Mouse (Mus musculus): Measurements from ENCODE around the gene Crmp1. TPM values are rescaled to one million over a fixed set of nuclear protein-coding genes. Genes with fewer than 3 reads are reported as not detected.

Gene Crmp1
- polyA plus RNA-seq, 1 experiment from 2014 or later, result 352 TPM

- Histone ChIP-seq H3K36me3 (replicated peaks) (no peaks in the 10 kb centered on the region), H3K4me1 (peaks cover 63% of the 10 kb centered on the region), H3K4me3 (replicated peaks) (peak overlapping the region; percentile 76), H3K9me3 (no peaks in the 10 kb centered on the region), H3K9ac (peak overlapping the region; percentile 68), H3K4me2 (peak overlapping the region; percentile 72), H3K27ac (no peak overlapping the region), H3K27me3 (peaks cover 71% of the 10 kb centered on the region)
- WGBS, result 10% methylated on average over 44 of the region's 44 CpGs
- ATAC-seq (ENCODE audit: low FRiP score), result no peak
Observed at GRCm38 (mm10) chr5:37242360-37243168, 824 bp downstream of the Crmp1 start.

DNA sequence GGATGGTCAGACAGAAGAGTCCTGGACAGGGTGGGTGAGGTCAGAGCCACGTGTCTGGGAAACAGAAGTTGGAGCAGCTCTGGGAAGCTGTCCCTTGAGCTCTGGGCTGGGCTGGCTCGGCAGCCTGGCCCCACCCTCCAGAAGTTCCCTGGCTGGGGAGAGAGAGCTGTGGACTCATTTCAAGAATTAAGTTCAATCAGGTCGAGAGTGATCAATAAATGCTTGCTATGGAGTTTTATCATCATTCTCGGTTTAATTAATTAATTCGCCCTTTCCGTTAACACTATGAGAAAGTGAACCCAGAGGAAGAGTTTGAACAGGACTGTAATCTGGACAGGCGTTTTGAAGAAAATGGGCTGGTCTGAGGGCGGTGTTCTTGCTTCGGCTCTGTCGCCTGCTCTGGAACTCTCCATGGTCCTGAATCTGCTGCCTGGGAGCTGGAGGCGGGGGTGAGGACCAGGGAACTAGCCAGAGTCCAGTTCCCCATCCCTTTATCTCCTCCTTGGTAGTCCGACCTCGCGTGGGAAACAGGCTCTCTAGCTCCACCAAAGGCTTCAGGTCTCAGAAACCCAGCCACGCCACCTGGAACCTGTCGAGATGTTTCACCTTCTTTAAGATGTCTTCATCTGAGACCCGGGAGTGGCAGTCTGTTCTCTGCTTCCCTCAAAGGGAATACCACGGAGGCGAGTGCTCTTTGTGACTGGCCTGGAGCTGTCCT, 1.6 kb downstream of the Crmp1 start:
- WGBS, result 1% methylated on average over 19 of the region's 19 CpGs
- H3K9me3 ChIP-seq, result no peaks in the 10 kb centered on the region
- peaks cover 67% of the 10 kb centered on the region for H3K27me3 ChIP-seq
- peaks cover 71% of the 10 kb centered on the region for H3K4me1 ChIP-seq
- peak overlapping the region; percentile 72 for H3K4me2 ChIP-seq
- peak overlapping the region; percentile 98 for H3K27ac ChIP-seq
- peak overlapping the region; percentile 76 for H3K4me3 ChIP-seq (replicated peaks)
- H3K9ac ChIP-seq, result peak overlapping the region; percentile 89
- ATAC-seq (ENCODE audit: low FRiP score), result no peak
- H3K36me3 ChIP-seq (replicated peaks), result no peaks in the 10 kb centered on the region

DNA sequence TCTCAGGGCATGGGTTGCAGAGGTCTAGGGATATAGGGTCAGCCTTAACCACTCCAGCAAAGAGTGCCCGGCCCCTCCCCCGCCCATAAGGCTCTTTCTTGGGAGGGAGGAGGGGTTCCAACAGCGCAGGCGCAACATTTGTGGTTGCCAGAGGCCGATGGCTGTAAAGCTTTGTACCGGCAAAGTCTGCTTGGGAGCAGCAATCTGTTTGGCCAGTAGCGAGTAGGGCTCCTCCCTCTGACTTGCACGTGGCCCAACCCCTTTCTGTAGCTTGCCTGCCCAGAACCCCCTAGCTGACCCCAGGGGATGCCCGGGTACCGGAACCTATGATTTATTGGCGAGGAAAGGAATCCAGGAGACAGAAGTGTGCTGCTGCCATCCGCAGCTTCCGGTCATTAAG, 2.4 kb downstream of the Crmp1 start:
- peaks cover 79% of the 10 kb centered on the region for H3K4me1 ChIP-seq

GRCm38 (mm10) chr5:37244666-37245242, 3.0 kb downstream of the Crmp1 start:
- peak overlapping the region; percentile 72 for H3K4me2 ChIP-seq
- no peak for ATAC-seq (ENCODE audit: low FRiP score)
- H3K9me3 ChIP-seq, result no peaks in the 10 kb centered on the region
- H3K4me1 ChIP-seq, result peaks cover 85% of the 10 kb centered on the region
- WGBS, result 49% methylated on average over 9 of the region's 9 CpGs
- peak overlapping the region; percentile 89 for H3K9ac ChIP-seq
- H3K4me3 ChIP-seq (replicated peaks), result peak overlapping the region; percentile 76
- H3K36me3 ChIP-seq (replicated peaks), result no peaks in the 10 kb centered on the region
- H3K27ac ChIP-seq, result peak overlapping the region; percentile 98
- H3K27me3 ChIP-seq, result peaks cover 56% of the 10 kb centered on the region

More for the DNA sequence above, 2.4 kb downstream of the Crmp1 start:
- H3K27ac ChIP-seq, result peak overlapping the region; percentile 98
- ATAC-seq (ENCODE audit: low FRiP score), result peak; percentile 24
- H3K9ac ChIP-seq, result peak overlapping the region; percentile 89
- 1% methylated on average over 13 of the region's 13 CpGs for WGBS
- H3K36me3 ChIP-seq (replicated peaks), result no peaks in the 10 kb centered on the region
- peak overlapping the region; percentile 72 for H3K4me2 ChIP-seq
- H3K27me3 ChIP-seq, result peaks cover 61% of the 10 kb centered on the region
- peak overlapping the region; percentile 76 for H3K4me3 ChIP-seq (replicated peaks)
- no peaks in the 10 kb centered on the region for H3K9me3 ChIP-seq

DNA sequence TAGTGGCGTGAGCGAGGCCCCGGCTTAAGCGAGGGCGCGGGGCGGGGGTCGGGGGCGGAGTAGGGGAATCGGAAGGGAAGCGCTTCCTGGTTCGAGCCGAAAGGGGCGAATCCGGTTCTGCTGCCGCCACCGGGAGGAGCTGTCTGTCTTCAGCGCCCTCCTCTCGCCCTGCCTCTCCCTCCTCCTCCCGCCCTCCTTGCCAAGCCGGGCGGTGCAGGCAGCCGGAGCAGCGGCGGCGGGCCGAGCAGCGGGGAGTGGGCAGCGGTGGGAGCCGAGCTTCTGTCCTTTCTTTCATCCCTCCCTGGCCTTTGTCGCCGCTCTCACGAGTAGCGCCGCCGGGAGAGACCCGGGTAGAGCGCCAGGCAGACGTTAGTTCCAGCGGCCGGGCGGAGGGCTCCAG, 3.9 kb downstream of the Crmp1 start:
- no peaks in the 10 kb centered on the region for H3K9me3 ChIP-seq
- peak overlapping the region; percentile 98 for H3K27ac ChIP-seq
- H3K4me2 ChIP-seq, result peak overlapping the region; percentile 72
- H3K27me3 ChIP-seq, result peaks cover 47% of the 10 kb centered on the region
- peak overlapping the region; percentile 89 for H3K9ac ChIP-seq
- peak overlapping the region; percentile 76 for H3K4me3 ChIP-seq (replicated peaks)
- peak; percentile 67 for ATAC-seq (ENCODE audit: low FRiP score)
- peaks cover 86% of the 10 kb centered on the region for H3K4me1 ChIP-seq
- WGBS, result 0% methylated on average over 30 of the region's 42 CpGs
- H3K36me3 ChIP-seq (replicated peaks), result no peaks in the 10 kb centered on the region

DNA sequence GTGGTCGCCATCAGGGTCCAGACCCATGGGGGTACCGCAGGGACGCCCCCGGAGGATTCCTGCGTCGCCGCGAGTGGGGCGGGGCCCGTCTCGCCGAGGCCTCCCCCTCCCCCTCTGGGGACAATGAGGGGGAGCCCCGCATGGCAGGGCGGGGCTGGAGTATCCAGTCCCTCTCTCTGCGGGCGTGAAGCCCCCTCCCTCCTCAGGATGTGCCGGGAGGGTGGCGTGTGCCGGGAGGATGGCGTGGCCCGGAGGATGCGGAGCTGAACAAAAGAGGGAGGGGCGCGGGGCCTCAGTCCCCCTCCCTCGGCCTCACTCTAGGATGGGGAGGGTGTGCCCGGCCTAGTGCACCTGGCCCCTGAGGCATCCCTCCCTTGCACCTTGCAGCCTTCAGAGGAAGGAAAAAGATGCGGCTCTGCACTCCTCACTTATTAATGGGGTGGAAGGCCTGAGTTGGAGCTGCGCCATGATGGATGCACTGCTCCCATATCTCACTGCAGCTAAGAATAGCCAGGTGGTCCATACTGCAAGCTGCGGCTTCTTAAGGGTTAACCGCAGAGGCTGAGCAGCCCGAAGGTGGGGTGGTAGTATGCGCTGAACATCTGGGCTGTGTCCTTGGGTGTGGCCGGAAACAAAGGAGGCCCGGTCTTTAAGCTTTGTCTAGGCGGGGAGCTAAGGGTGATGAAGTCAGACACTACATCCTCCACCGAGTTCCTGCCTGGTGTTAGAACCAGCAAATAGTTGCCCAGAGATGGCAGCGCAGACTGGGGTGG, 4.6 kb downstream of the Crmp1 start:
- no peaks in the 10 kb centered on the region for H3K9me3 ChIP-seq
- ATAC-seq (ENCODE audit: low FRiP score), result peak; percentile 71
- H3K27ac ChIP-seq, result peak overlapping the region; percentile 98
- H3K9ac ChIP-seq, result peak overlapping the region; percentile 89
- H3K4me3 ChIP-seq (replicated peaks), result peak overlapping the region; percentile 76
- H3K4me1 ChIP-seq, result peaks cover 86% of the 10 kb centered on the region
- peak overlapping the region; percentile 72 for H3K4me2 ChIP-seq
- under 1% methylated on average over 35 of the region's 37 CpGs for WGBS
- H3K36me3 ChIP-seq (replicated peaks), result no peaks in the 10 kb centered on the region
- H3K27me3 ChIP-seq, result peaks cover 40% of the 10 kb centered on the region

- no peaks in the 10 kb centered on the region for H3K9me3 ChIP-seq
- peak overlapping the region; percentile 89 for H3K9ac ChIP-seq
- H3K27me3 ChIP-seq, result peaks cover 28% of the 10 kb centered on the region
- peaks cover 8% of the 10 kb centered on the region; the same call in 1 of the 2 replicates for H3K36me3 ChIP-seq (replicated peaks)
- peak overlapping the region; percentile 72 for H3K4me2 ChIP-seq
- WGBS, result 65% methylated on average over 4 of the region's 4 CpGs
- no peak for ATAC-seq (ENCODE audit: low FRiP score)
- peaks cover 86% of the 10 kb centered on the region for H3K4me1 ChIP-seq
- peak overlapping the region; percentile 76 for H3K4me3 ChIP-seq (replicated peaks)
- H3K27ac ChIP-seq, result peak overlapping the region; percentile 98
Observed at GRCm38 (mm10) chr5:37247456-37247855, 5.7 kb downstream of the Crmp1 start.

DNA sequence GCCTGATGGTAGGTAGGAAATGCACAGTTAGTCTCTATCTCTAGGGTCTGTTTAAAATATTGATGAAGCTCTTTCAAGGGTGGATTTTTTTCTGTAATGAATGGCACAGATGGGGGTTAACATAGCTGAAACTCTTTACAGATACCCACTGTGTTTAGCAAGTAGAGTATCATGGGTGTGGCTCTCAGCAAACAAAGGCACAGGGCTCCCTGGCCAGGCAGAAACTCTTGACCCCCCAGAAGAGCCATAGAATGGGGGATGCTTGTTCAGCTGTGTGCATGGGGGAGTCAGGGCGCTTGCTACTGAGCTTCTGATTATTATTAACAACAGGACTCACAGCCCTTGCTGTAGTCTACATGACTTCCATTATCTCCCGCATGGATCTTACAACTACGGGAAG, 7.1 kb downstream of the Crmp1 start:
- no peak for ATAC-seq (ENCODE audit: low FRiP score)
- Histone ChIP-seq H3K4me2 (peak overlapping the region; percentile 72), H3K9ac (0 out of 2 replicates have a peak overlapping the region, but pooled peaks have one; percentile 12), H3K4me1 (peaks cover 74% of the 10 kb centered on the region), H3K9me3 (no peaks in the 10 kb centered on the region), H3K27me3 (peaks cover 14% of the 10 kb centered on the region), H3K27ac (no peak overlapping the region), H3K4me3 (replicated peaks) (peak overlapping the region; percentile 76), H3K36me3 (replicated peaks) (peaks cover 22% of the 10 kb centered on the region; the same call in 1 of the 2 replicates)
- 77% methylated on average over 3 of the region's 3 CpGs for WGBS

- H3K27me3 ChIP-seq, result no peaks in the 10 kb centered on the region
- no peak for ATAC-seq (ENCODE audit: low FRiP score)
- peaks cover 22% of the 10 kb centered on the region for H3K36me3 ChIP-seq (replicated peaks)
- H3K9me3 ChIP-seq, result no peaks in the 10 kb centered on the region
- WGBS, result 86% methylated on average over 3 of the region's 3 CpGs
- H3K4me2 ChIP-seq, result no peak overlapping the region
- H3K4me3 ChIP-seq (replicated peaks), result no peak overlapping the region
- H3K4me1 ChIP-seq, result peaks cover 75% of the 10 kb centered on the region
- no peak overlapping the region for H3K27ac ChIP-seq
- no peak overlapping the region for H3K9ac ChIP-seq
Observed at GRCm38 (mm10) chr5:37251596-37251995, 9.9 kb downstream of the Crmp1 start.

DNA sequence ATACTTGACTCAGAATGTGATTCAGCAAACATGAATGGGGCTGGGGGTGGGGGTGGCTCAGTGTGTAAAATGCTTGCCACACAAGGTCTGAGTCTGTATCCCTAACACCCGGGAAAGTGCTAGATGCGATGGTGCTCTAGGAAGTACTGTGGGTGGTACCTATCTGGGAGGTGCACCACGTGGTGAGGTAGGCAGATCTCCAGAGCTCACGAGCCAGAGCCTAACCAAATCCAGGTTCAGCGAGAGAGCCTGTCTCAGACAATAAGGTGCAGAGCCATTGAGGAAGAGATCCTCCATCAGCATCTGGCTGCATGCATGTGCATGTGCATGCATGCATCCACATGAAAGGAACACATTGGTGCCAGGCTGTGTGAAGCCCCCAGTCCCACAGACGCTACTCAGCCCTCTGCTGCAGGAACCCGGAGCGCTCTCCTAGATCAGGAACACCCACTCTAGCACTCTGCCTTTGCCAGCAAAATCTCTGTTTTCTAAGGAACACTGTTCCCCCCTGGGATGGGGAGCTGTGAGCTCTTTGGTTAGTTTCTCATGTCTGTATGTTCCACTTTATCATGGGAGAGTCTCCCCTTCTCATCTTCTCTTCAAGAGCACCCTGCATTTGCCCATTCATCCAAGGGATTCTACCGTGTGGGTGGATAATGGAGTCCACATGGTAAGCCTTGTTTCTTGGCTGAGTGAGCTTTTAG, 10.5 kb downstream of the Crmp1 start:
- WGBS, result 88% methylated on average over 9 of the region's 9 CpGs
- Histone ChIP-seq H3K4me2 (no peak overlapping the region), H3K36me3 (replicated peaks) (peaks cover 22% of the 10 kb centered on the region), H3K9me3 (no peaks in the 10 kb centered on the region), H3K27ac (no peak overlapping the region), H3K27me3 (no peaks in the 10 kb centered on the region), H3K4me1 (peaks cover 69% of the 10 kb centered on the region), H3K4me3 (replicated peaks) (no peak overlapping the region), H3K9ac (no peak overlapping the region)
- no peak for ATAC-seq (ENCODE audit: low FRiP score)

DNA sequence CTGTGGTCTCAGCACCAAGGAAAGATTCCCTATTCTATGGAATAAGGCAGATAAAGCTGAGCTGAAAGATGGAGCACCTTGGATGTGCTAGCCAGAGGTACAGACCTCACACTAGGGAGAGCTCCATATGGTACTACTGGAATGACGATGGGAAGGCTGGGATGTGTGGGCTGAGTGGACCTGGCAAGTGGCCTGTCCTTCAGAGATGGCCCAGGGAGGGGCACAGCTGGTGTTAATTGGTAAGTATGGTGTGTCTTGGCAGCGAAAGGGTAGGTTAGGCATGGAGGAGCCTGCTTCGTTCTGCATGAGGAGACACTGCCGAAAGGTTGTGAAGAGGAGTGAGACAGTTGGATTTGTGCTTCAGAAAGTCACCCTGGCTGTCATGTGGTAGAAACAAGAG, 12.8 kb downstream of the Crmp1 start:
- no peak overlapping the region for H3K9ac ChIP-seq
- peaks cover 55% of the 10 kb centered on the region for H3K4me1 ChIP-seq
- H3K36me3 ChIP-seq (replicated peaks), result peaks cover 22% of the 10 kb centered on the region
- H3K4me3 ChIP-seq (replicated peaks), result no peak overlapping the region
- no peak overlapping the region for H3K27ac ChIP-seq
- no peak for ATAC-seq (ENCODE audit: low FRiP score)
- 91% methylated on average over 4 of the region's 4 CpGs for WGBS
- H3K9me3 ChIP-seq, result no peaks in the 10 kb centered on the region
- no peak overlapping the region for H3K4me2 ChIP-seq
- no peaks in the 10 kb centered on the region for H3K27me3 ChIP-seq
